Mouse (Mus musculus) liver, adult 2 months (tissue): ENCODE data around the gene Shisa5.

Experiments used
- CTCF ChIP-seq: fragments of 200-500 bp; IDR thresholded peaks from 2 replicates; pipeline ENCODE4 v1.5.1; 2011; ENCODE audit warnings: low read depth, low read length, control low read depth
- POLR2A ChIP-seq: fragments of 200-500 bp; IDR thresholded peaks from 2 replicates; pipeline ENCODE4 v1.6.1; 2011; ENCODE audit warnings: low read length, control low read depth; ENCODE audit not compliant: insufficient read depth; ENCODE audit errors: extremely low read depth

DNA sequence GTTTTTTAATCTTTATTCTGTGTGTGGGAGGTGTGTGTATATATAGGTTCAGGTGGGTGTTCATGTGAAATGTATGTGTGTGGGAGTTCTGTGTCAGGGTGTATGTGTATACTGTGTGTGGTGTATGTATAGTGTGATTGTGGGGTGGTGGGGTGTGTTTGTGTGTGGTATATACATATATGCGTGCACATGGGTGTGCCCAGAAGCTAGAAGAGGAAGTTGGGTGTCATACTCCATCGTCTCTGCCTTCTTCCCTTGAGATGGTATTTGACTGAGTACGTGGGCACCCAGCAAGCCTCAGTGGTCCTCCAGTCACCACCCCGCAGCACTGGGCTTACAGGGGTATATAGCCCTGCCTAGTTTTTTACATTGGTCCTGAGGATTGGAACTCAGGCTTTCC is 16.9 kb upstream of the Shisa5 start:
- TF ChIP-seq CTCF = no peak
- no peak for TF ChIP-seq POLR2A
